Mouse (Mus musculus) bone marrow macrophage, adult 2 months (primary cell): ENCODE measurements at regions not wholly inside any gene's neighbourhood (a gene's known extent, or its start where the extent isn't known, plus 50 kb on each side); places are given as distances from the start of the nearest gene placed in this dataset.

Experiments used
- H3K27ac ChIP-seq: 2 replicates; pipeline ENCODE4 v1.5.1; 2012; ENCODE audit warnings: low read depth, low read length; ENCODE audit not compliant: insufficient read depth
- H3K4me1 ChIP-seq: 2 replicates; pipeline ENCODE4 v1.6.1; 2012; ENCODE audit warnings: low read length; ENCODE audit not compliant: control insufficient read depth, insufficient read depth
- H3K4me3 ChIP-seq: 2 replicates; pipeline ENCODE4 v1.5.1; 2012; ENCODE audit warnings: mild to moderate bottlenecking, low read length, moderate library complexity; ENCODE audit not compliant: insufficient read depth
- CTCF ChIP-seq: IDR thresholded peaks from 2 replicates; pipeline ENCODE4 v1.5.1; 2012; ENCODE audit warnings: low read depth, mild to moderate bottlenecking, low read length, moderate library complexity
- POLR2A ChIP-seq: IDR thresholded peaks from 2 replicates; pipeline ENCODE4 v1.6.1; 2012; ENCODE audit warnings: mild to moderate bottlenecking, low read depth, low read length, borderline replicate concordance

- no peak for TF ChIP-seq CTCF
Observed at GRCm38 (mm10) chr13:97423298-97423817, 182.5 kb downstream of the Enc1 start.

GRCm38 (mm10) chr13:97422897-97423296, 182.0 kb downstream of the Enc1 start:
- Histone ChIP-seq H3K27ac (no peak overlapping the region), H3K4me3 (no peak overlapping the region), H3K4me1 (no peaks in the 10 kb centered on the region)
- TF ChIP-seq CTCF (no peak), POLR2A (no peak)

More at GRCm38 (mm10) chr13:97423298-97423817, 182.5 kb downstream of the Enc1 start:
- H3K27ac ChIP-seq, result no peak overlapping the region
- no peak overlapping the region for H3K4me3 ChIP-seq
- H3K4me1 ChIP-seq, result no peaks in the 10 kb centered on the region

- no peak overlapping the region for H3K4me3 ChIP-seq
- no peak for TF ChIP-seq CTCF
- TF ChIP-seq POLR2A, result no peak
- no peak overlapping the region for H3K27ac ChIP-seq
- no peaks in the 10 kb centered on the region for H3K4me1 ChIP-seq
Observed at GRCm38 (mm10) chr13:97421831-97422230, 180.9 kb downstream of the Enc1 start.

GRCm38 (mm10) chr13:97420773-97421172, 179.9 kb downstream of the Enc1 start:
- Histone ChIP-seq H3K4me1 (no peaks in the 10 kb centered on the region), H3K27ac (no peak overlapping the region), H3K4me3 (no peak overlapping the region)
- TF ChIP-seq CTCF (no peak), POLR2A (no peak)

GRCm38 (mm10) chr13:97419100-97419499, 178.2 kb downstream of the Enc1 start:
- Histone ChIP-seq H3K27ac (no peak overlapping the region), H3K4me1 (no peaks in the 10 kb centered on the region), H3K4me3 (no peak overlapping the region)
- no peak for TF ChIP-seq CTCF
- no peak for TF ChIP-seq POLR2A

GRCm38 (mm10) chr13:97418681-97419080, 177.8 kb downstream of the Enc1 start:
- Histone ChIP-seq H3K27ac (no peak overlapping the region), H3K4me1 (no peaks in the 10 kb centered on the region), H3K4me3 (no peak overlapping the region)
- TF ChIP-seq POLR2A (no peak), CTCF (no peak)

- no peak for TF ChIP-seq POLR2A
- no peak for TF ChIP-seq CTCF
- Histone ChIP-seq H3K4me1 (no peaks in the 10 kb centered on the region), H3K27ac (no peak overlapping the region), H3K4me3 (no peak overlapping the region)
Observed at GRCm38 (mm10) chr13:97418081-97418480, 177.2 kb downstream of the Enc1 start.

GRCm38 (mm10) chr13:97415927-97416709, 175.2 kb downstream of the Enc1 start:
- TF ChIP-seq POLR2A (no peak), CTCF (no peak)
- Histone ChIP-seq H3K4me1 (no peaks in the 10 kb centered on the region), H3K4me3 (no peak overlapping the region), H3K27ac (no peak overlapping the region)

GRCm38 (mm10) chr13:97415381-97415780, 174.5 kb downstream of the Enc1 start:
- Histone ChIP-seq H3K4me3 (no peak overlapping the region), H3K4me1 (no peaks in the 10 kb centered on the region), H3K27ac (no peak overlapping the region)
- no peak for TF ChIP-seq POLR2A
- TF ChIP-seq CTCF, result no peak

- Histone ChIP-seq H3K27ac (no peak overlapping the region), H3K4me1 (no peaks in the 10 kb centered on the region), H3K4me3 (no peak overlapping the region)
- TF ChIP-seq POLR2A (no peak), CTCF (no peak)
Observed at GRCm38 (mm10) chr13:97412151-97412550, 171.2 kb downstream of the Enc1 start.

- Histone ChIP-seq H3K4me1 (no peaks in the 10 kb centered on the region), H3K4me3 (no peak overlapping the region), H3K27ac (no peak overlapping the region)
- no peak for TF ChIP-seq CTCF
- TF ChIP-seq POLR2A, result no peak
Observed at GRCm38 (mm10) chr13:97410550-97411201, 169.8 kb downstream of the Enc1 start.
